Comparison of ENCODE assay signal across 14 mouse cellular contexts in genomic region chr13:22029928-22030327, GRCm38 (mm10). TPM values are rescaled to one million over a fixed set of nuclear protein-coding genes. Genes with fewer than 3 reads are reported as not detected.
DNase-seq lines count a peak whose midpoint lies in the region; ATAC-seq and TF ChIP-seq lines count a peak whose summit lies in the region.
"Had no signal": no experiment of that assay in that cellular context is flagged by ENCODE, and none has a peak within 500 bp of the region (broad histone marks: within the 10 kb centered on the region; RNA-seq: fewer than 3 reads in every experiment).

No protein-coding gene starts in this region.

- no peaks in the 10 kb centered on the region for H3K27me3 ChIP-seq in heart, embryonic 10.5 days (ENCODE audit: insufficient read depth, poor library complexity, severe bottlenecking)
- H3K27me3 ChIP-seq in heart, embryonic 12.5 days (replicated peaks) = no peaks in the 10 kb centered on the region
- no peaks in the 10 kb centered on the region for H3K27me3 ChIP-seq in neural tube, embryonic 12.5 days (replicated peaks)
- no peaks in the 10 kb centered on the region for H3K27me3 ChIP-seq in liver, embryonic 15.5 days
- H3K27me3 ChIP-seq in intestine, postnatal 0 days (replicated peaks; ENCODE audit: control insufficient read depth, insufficient read depth, low read length) = no peaks in the 10 kb centered on the region
- H3K27me3 ChIP-seq: forebrain, embryonic 15.5 days had no signal

- H3K9me3 ChIP-seq in heart, embryonic 10.5 days = no peaks in the 10 kb centered on the region
- H3K9me3 ChIP-seq in heart, embryonic 12.5 days (replicated peaks) = no peaks in the 10 kb centered on the region
- no peaks in the 10 kb centered on the region for H3K9me3 ChIP-seq in neural tube, embryonic 12.5 days
- no peaks in the 10 kb centered on the region for H3K9me3 ChIP-seq in liver, embryonic 15.5 days (replicated peaks)
- H3K9me3 ChIP-seq in intestine, postnatal 0 days (ENCODE audit: control insufficient read depth) = no peaks in the 10 kb centered on the region
- H3K9me3 ChIP-seq: forebrain, embryonic 15.5 days had no signal

- no peak for TF ChIP-seq CTCF in intestine, postnatal 0 days (IDR thresholded peaks at IDR 0.05; ENCODE audit: low read depth)

- no peak for DNase-seq in heart, embryonic 10.5 days (ENCODE audit: low spot score)
- DNase-seq in neural tube, embryonic 10.5 days (ENCODE audit: extremely low spot score, low spot score) = no peak
- DNase-seq in ZHBTc4 (ENCODE audit: low read depth, low spot score) = peak; percentile 74
- no peak for DNase-seq in gastrocnemius, postnatal 4 days (ENCODE audit: low spot score in 2 of 2)
- DNase-seq: kidney, adult 11 months; layer of hippocampus, postnatal 36 days; lung, postnatal 14 days; spleen, adult 18-20 months; thymus, adult 18-20 months had no signal

- no peak overlapping the region for H3K9ac ChIP-seq in heart, embryonic 12.5 days
- no peak overlapping the region for H3K9ac ChIP-seq in neural tube, embryonic 12.5 days
- no peak overlapping the region for H3K9ac ChIP-seq in liver, embryonic 15.5 days
- no peak overlapping the region for H3K9ac ChIP-seq in intestine, postnatal 0 days (ENCODE audit: low read depth, low read length)
- H3K9ac ChIP-seq: forebrain, embryonic 15.5 days had no signal

- H3K4me1 ChIP-seq in heart, embryonic 10.5 days = peaks cover 5% of the 10 kb centered on the region; the same call in 1 of the 2 replicates
- H3K4me1 ChIP-seq in heart, embryonic 12.5 days (replicated peaks) = peaks cover 10% of the 10 kb centered on the region
- H3K4me1 ChIP-seq in neural tube, embryonic 12.5 days = peaks cover 12% of the 10 kb centered on the region; the same call in 1 of the 2 replicates
- H3K4me1 ChIP-seq in liver, embryonic 15.5 days (replicated peaks) = peaks cover 48% of the 10 kb centered on the region
- H3K4me1 ChIP-seq in intestine, postnatal 0 days (replicated peaks; ENCODE audit: control insufficient read depth, insufficient read depth, low read length) = no peaks in the 10 kb centered on the region

- H3K27ac ChIP-seq in heart, embryonic 10.5 days = no peak overlapping the region
- no peak overlapping the region for H3K27ac ChIP-seq in heart, embryonic 12.5 days (ENCODE audit: poor library complexity, severe bottlenecking)
- H3K27ac ChIP-seq in neural tube, embryonic 12.5 days = no peak overlapping the region
- H3K27ac ChIP-seq in liver, embryonic 15.5 days (replicated peaks) = peak overlapping the region; percentile 45; the same call in 1 of the 2 replicates
- H3K27ac ChIP-seq in intestine, postnatal 0 days (ENCODE audit: low read depth, low read length) = no peak overlapping the region
- H3K27ac ChIP-seq: forebrain, embryonic 15.5 days had no signal

- H3K36me3 ChIP-seq in heart, embryonic 10.5 days = no peaks in the 10 kb centered on the region
- H3K36me3 ChIP-seq in heart, embryonic 12.5 days = no peaks in the 10 kb centered on the region
- H3K36me3 ChIP-seq in neural tube, embryonic 12.5 days = no peaks in the 10 kb centered on the region
- H3K36me3 ChIP-seq in liver, embryonic 15.5 days (replicated peaks) = no peaks in the 10 kb centered on the region
- no peaks in the 10 kb centered on the region for H3K36me3 ChIP-seq in intestine, postnatal 0 days (ENCODE audit: control insufficient read depth, insufficient read depth)
- H3K36me3 ChIP-seq: forebrain, embryonic 15.5 days had no signal

- ATAC-seq in heart, embryonic 12.5 days (ENCODE audit: insufficient number of reproducible peaks, low FRiP score) = no peak
- no peak for ATAC-seq in neural tube, embryonic 12.5 days (ENCODE audit: low FRiP score, low read depth)
- no peak for ATAC-seq in liver, embryonic 15.5 days (ENCODE audit: insufficient read depth)
- no peak for ATAC-seq in intestine, postnatal 0 days

- H3K4me3 ChIP-seq in heart, embryonic 10.5 days = peak overlapping the region; percentile 65
- H3K4me3 ChIP-seq in heart, embryonic 12.5 days = no peak overlapping the region
- H3K4me3 ChIP-seq in neural tube, embryonic 12.5 days = no peak overlapping the region
- no peak overlapping the region for H3K4me3 ChIP-seq in liver, embryonic 15.5 days (replicated peaks)
- no peak overlapping the region for H3K4me3 ChIP-seq in intestine, postnatal 0 days (ENCODE audit: low read depth, low read length)

- 23% methylated on average over 8 of the region's 8 CpGs for WGBS in heart, embryonic 10.5 days
- 32% methylated on average over 8 of the region's 8 CpGs for WGBS in heart, embryonic 12.5 days
- 27% methylated on average over 8 of the region's 8 CpGs for WGBS in neural tube, embryonic 12.5 days
- 26% methylated on average over 8 of the region's 8 CpGs for WGBS in liver, embryonic 15.5 days (ENCODE audit: insufficient replicate concordance)
- 46% methylated on average over 8 of the region's 8 CpGs for WGBS in intestine, postnatal 0 days

- no peak overlapping the region for H3K4me2 ChIP-seq in heart, embryonic 12.5 days
- peak overlapping the region; percentile 59; the same call in 1 of the 2 replicates for H3K4me2 ChIP-seq in neural tube, embryonic 12.5 days (replicated peaks)
- peak overlapping the region; percentile 79 for H3K4me2 ChIP-seq in liver, embryonic 15.5 days
- H3K4me2 ChIP-seq in intestine, postnatal 0 days (replicated peaks; ENCODE audit: low read depth) = no peak overlapping the region

RNA-seq across cellular contexts. Expression of gene Hist1h2ah, which starts 5.4 kb away (rescaled TPM):
- 3.5 and 4.5 TPM in 2 replicates for polyA plus RNA-seq in heart, embryonic 10.5 days (2016; fragmentation: Nextera tagmentation; extraction: Ambion mirVana)
- 3.7 and 5.0 TPM in 2 replicates for polyA plus RNA-seq in heart, embryonic 12.5 days (2016; fragmentation: Nextera tagmentation; extraction: Ambion mirVana)
- 3.3 and 13.9 TPM in 2 replicates for polyA plus RNA-seq in neural tube, embryonic 12.5 days (2016; fragmentation: Nextera tagmentation; extraction: Ambion mirVana)
- 9.5 and 11.4 TPM in 2 replicates for polyA plus RNA-seq in liver, embryonic 15.5 days (2015; fragmentation: Nextera tagmentation; extraction: Ambion mirVana)
- 3.4 and 5.3 TPM in 2 replicates for polyA plus RNA-seq in intestine, postnatal 0 days (2015; fragmentation: Nextera tagmentation; extraction: Ambion mirVana)
- 100 to 1,000 TPM; 276 to 360 TPM for total RNA-seq in gastrocnemius, postnatal 4 days (2021)

RNA-seq across cellular contexts. Expression of gene Hist1h2bk, which starts 5.7 kb away (rescaled TPM):
- 3.1 and 6.4 TPM in 2 replicates for polyA plus RNA-seq in heart, embryonic 10.5 days (2016; fragmentation: Nextera tagmentation; extraction: Ambion mirVana)
- 2.3 and 3.6 TPM in 2 replicates for polyA plus RNA-seq in heart, embryonic 12.5 days (2016; fragmentation: Nextera tagmentation; extraction: Ambion mirVana)
- 5.2 and 9.5 TPM in 2 replicates for polyA plus RNA-seq in neural tube, embryonic 12.5 days (2016; fragmentation: Nextera tagmentation; extraction: Ambion mirVana)
- polyA plus RNA-seq in liver, embryonic 15.5 days (2015; fragmentation: Nextera tagmentation; extraction: Ambion mirVana) = 4.4 and 5.4 TPM in 2 replicates
- 0.90 and 1.8 TPM in 2 replicates for polyA plus RNA-seq in intestine, postnatal 0 days (2015; fragmentation: Nextera tagmentation; extraction: Ambion mirVana)
- total RNA-seq in gastrocnemius, postnatal 4 days (2021) = 100 to 1,000 TPM; 393 to 555 TPM

RNA-seq across cellular contexts. Expression of gene Hist1h4i, which starts 11.2 kb away (rescaled TPM):
- 10.6 and 21.8 TPM in 2 replicates for polyA plus RNA-seq in heart, embryonic 10.5 days (2016; fragmentation: Nextera tagmentation; extraction: Ambion mirVana)
- 10.4 and 12.2 TPM in 2 replicates for polyA plus RNA-seq in heart, embryonic 12.5 days (2016; fragmentation: Nextera tagmentation; extraction: Ambion mirVana)
- 20.1 and 23.9 TPM in 2 replicates for polyA plus RNA-seq in neural tube, embryonic 12.5 days (2016; fragmentation: Nextera tagmentation; extraction: Ambion mirVana)
- polyA plus RNA-seq in liver, embryonic 15.5 days (2015; fragmentation: Nextera tagmentation; extraction: Ambion mirVana) = 40.8 and 42.0 TPM in 2 replicates
- polyA plus RNA-seq in intestine, postnatal 0 days (2015; fragmentation: Nextera tagmentation; extraction: Ambion mirVana) = 9.4 and 9.9 TPM in 2 replicates
- 100 to 1,000 TPM; 143 to 189 TPM for total RNA-seq in gastrocnemius, postnatal 4 days (2021)

RNA-seq across cellular contexts. Expression of gene Hist1h2ag, which starts 12.8 kb away (rescaled TPM):
- 18.7 and 42.5 TPM in 2 replicates for polyA plus RNA-seq in heart, embryonic 10.5 days (2016; fragmentation: Nextera tagmentation; extraction: Ambion mirVana)
- 11.6 and 14.5 TPM in 2 replicates for polyA plus RNA-seq in heart, embryonic 12.5 days (2016; fragmentation: Nextera tagmentation; extraction: Ambion mirVana)
- 43.6 and 46.1 TPM in 2 replicates for polyA plus RNA-seq in neural tube, embryonic 12.5 days (2016; fragmentation: Nextera tagmentation; extraction: Ambion mirVana)
- 13.0 and 22.6 TPM in 2 replicates for polyA plus RNA-seq in liver, embryonic 15.5 days (2015; fragmentation: Nextera tagmentation; extraction: Ambion mirVana)
- 12.9 and 16.0 TPM in 2 replicates for polyA plus RNA-seq in intestine, postnatal 0 days (2015; fragmentation: Nextera tagmentation; extraction: Ambion mirVana)
- 100 to 1,000 TPM; 270 to 354 TPM for total RNA-seq in gastrocnemius, postnatal 4 days (2021)

RNA-seq across cellular contexts. Expression of gene Hist1h2bj, which starts 13.1 kb away (rescaled TPM):
- 8.3 and 12.9 TPM in 2 replicates for polyA plus RNA-seq in heart, embryonic 10.5 days (2016; fragmentation: Nextera tagmentation; extraction: Ambion mirVana)
- polyA plus RNA-seq in heart, embryonic 12.5 days (2016; fragmentation: Nextera tagmentation; extraction: Ambion mirVana) = 3.4 and 6.2 TPM in 2 replicates
- 10.5 and 12.6 TPM in 2 replicates for polyA plus RNA-seq in neural tube, embryonic 12.5 days (2016; fragmentation: Nextera tagmentation; extraction: Ambion mirVana)
- 17.5 and 18.4 TPM in 2 replicates for polyA plus RNA-seq in liver, embryonic 15.5 days (2015; fragmentation: Nextera tagmentation; extraction: Ambion mirVana)
- 2.3 and 4.1 TPM in 2 replicates for polyA plus RNA-seq in intestine, postnatal 0 days (2015; fragmentation: Nextera tagmentation; extraction: Ambion mirVana)
- 100 to 1,000 TPM; 250 to 321 TPM for total RNA-seq in gastrocnemius, postnatal 4 days (2021)

Comparison
In these comparisons a context has a peak if more than half of its experiments do, and no peak if none do; other contexts are left out.
1. H3K4me2 ChIP-seq: peak in neural tube, embryonic 12.5 days (single experiment) and liver, embryonic 15.5 days (single experiment); none in heart, embryonic 12.5 days (single experiment) and intestine, postnatal 0 days (single experiment).